Comparison of ENCODE assay signal across 8 mouse cellular contexts in genomic region chr11:62573959-62574702, GRCm38 (mm10). TPM values are rescaled to one million over a fixed set of nuclear protein-coding genes. Genes with fewer than 3 reads are reported as not detected.
DNase-seq lines count a peak whose midpoint lies in the region; ATAC-seq and TF ChIP-seq lines count a peak whose summit lies in the region.

Gene Trpv2 (plus strand): TSS chr11:62574486.

- peaks cover 5 to 6% of the 10 kb centered on the region in 2 experiments; a peak in 2 of 4 replicates for H3K4me1 ChIP-seq in heart, embryonic 14.5 days (ENCODE audit: control insufficient read depth in 2 of 2, insufficient read depth in 2 of 2, low read length in 2 of 2)
- H3K4me1 ChIP-seq in G1E (ENCODE audit: insufficient read depth, low read depth, low read length): peaks cover 56% of the 10 kb centered on the region
- peaks cover 48% of the 10 kb centered on the region for H3K4me1 ChIP-seq in liver, embryonic 12.5 days

- TF ChIP-seq CTCF in G1E (IDR thresholded peaks at IDR 0.05; ENCODE audit: low read depth, low read length): no peak

- intact Hi-C loops in heart, postnatal 14 days (cut with DNase I): loop anchor here (2.0 kb wide), 2 partner anchors 19 to 177 kb away; no protein-coding TSS in a partner anchor

- peak within 1 kb of the TSS; percentile 71; the same call in 1 of the 2 replicates for H3K9ac ChIP-seq in heart, embryonic 14.5 days (ENCODE audit: low read length)
- peak within 1 kb of the TSS; percentile 66; the same call in 1 of the 2 replicates for H3K9ac ChIP-seq in liver, embryonic 12.5 days

- no peaks in the 10 kb centered on the region for H3K9me3 ChIP-seq in heart, embryonic 14.5 days (ENCODE audit: control insufficient read depth, low read length)
- no peaks in the 10 kb centered on the region for H3K9me3 ChIP-seq in G1E (replicated peaks)
- H3K9me3 ChIP-seq in liver, embryonic 12.5 days (replicated peaks): no peaks in the 10 kb centered on the region

- H3K4me3 ChIP-seq in heart, embryonic 14.5 days (ENCODE audit: control insufficient read depth in 1 of 2, insufficient read depth in 1 of 2, low read depth in 1 of 2, low read length in 2 of 2): peak within 1 kb of the TSS; percentile 45 to 60
- H3K4me3 ChIP-seq in G1E (ENCODE audit: low read depth, low read length): peak within 1 kb of the TSS; percentile 85
- peak within 1 kb of the TSS; percentile 64 for H3K4me3 ChIP-seq in liver, embryonic 12.5 days

- no peak for DNase-seq in heart, postnatal 14 days
- peak; percentile 66 for DNase-seq in G1E (ENCODE audit: low spot score)
- DNase-seq in splenic B cell, adult 2 months (ENCODE audit: low read depth, low spot score): peak; percentile 70
- no peak for DNase-seq in urinary bladder, postnatal 25 days (ENCODE audit: low spot score)
- DNase-seq in cerebellum, postnatal 4 days (ENCODE audit: low spot score in 2 of 2): no peak

- H3K36me3 ChIP-seq in heart, embryonic 14.5 days (ENCODE audit: control insufficient read depth, insufficient read depth, low read length): no peaks in the 10 kb centered on the region
- H3K36me3 ChIP-seq in G1E (replicated peaks): peaks cover 17% of the 10 kb centered on the region
- no peaks in the 10 kb centered on the region for H3K36me3 ChIP-seq in liver, embryonic 12.5 days
- H3K36me3 ChIP-seq in splenic B cell, adult 2 months (ENCODE audit: control insufficient read depth, insufficient read depth, low read length, poor library complexity, severe bottlenecking): peaks cover 4% of the 10 kb centered on the region

- peak within 1 kb of the TSS; percentile 99 for H3K4me2 ChIP-seq in heart, embryonic 14.5 days (ENCODE audit: low read length)
- peak within 1 kb of the TSS; percentile 95 for H3K4me2 ChIP-seq in liver, embryonic 12.5 days

- 78% methylated on average over 6 of the region's 6 CpGs for WGBS in heart, embryonic 14.5 days
- WGBS in liver, embryonic 12.5 days (ENCODE audit: insufficient replicate concordance): 59% methylated on average over 6 of the region's 6 CpGs

- H3K27me3 ChIP-seq in heart, embryonic 14.5 days (ENCODE audit: control insufficient read depth, insufficient read depth, low read length): no peaks in the 10 kb centered on the region
- H3K27me3 ChIP-seq in G1E (ENCODE audit: insufficient read depth, low read length): no peaks in the 10 kb centered on the region
- no peaks in the 10 kb centered on the region for H3K27me3 ChIP-seq in liver, embryonic 12.5 days (replicated peaks)
- H3K27me3 ChIP-seq in splenic B cell, adult 2 months (ENCODE audit: control insufficient read depth, insufficient read depth, low read length, poor library complexity, severe bottlenecking): no peaks in the 10 kb centered on the region

- no peak within 1 kb of the TSS for H3K27ac ChIP-seq in heart, embryonic 14.5 days (replicated peaks in 1 of 2; ENCODE audit: control insufficient read depth in 1 of 2, insufficient read depth in 1 of 2, low read depth in 2 of 2, low read length in 2 of 2)
- H3K27ac ChIP-seq in liver, embryonic 12.5 days: peak within 1 kb of the TSS; percentile 13; the same call in 1 of the 2 replicates

- ATAC-seq in heart, embryonic 14.5 days (ENCODE audit: insufficient number of reproducible peaks, insufficient read depth, low FRiP score, low read depth): no peak
- ATAC-seq in G1E (ENCODE audit: extremely low read depth, insufficient number of reproducible peaks, low FRiP score, poor library complexity, severe bottlenecking): no peak
- peak; percentile 42 to 50; a peak in 3 of 4 replicates for ATAC-seq in hematopoietic stem cell, adult 5-6 weeks (replicated peaks in 1 of 2; ENCODE audit: insufficient read depth in 1 of 2, low FRiP score in 2 of 2, low TSS enrichment in 1 of 2, low read depth in 1 of 2, poor library complexity in 2 of 2, severe bottlenecking in 2 of 2)
- no peak for ATAC-seq in liver, embryonic 12.5 days

RNA-seq across cellular contexts. Expression of gene Trpv2, which starts in this region (rescaled TPM):
- 3.7 and 4.2 TPM in 2 replicates for polyA plus RNA-seq in heart, embryonic 14.5 days (2014; fragmentation: Nextera tagmentation; extraction: Ambion mirVana)
- total RNA-seq in heart, postnatal 14 days (2021): 1 to 10 TPM; 3.4 to 4.5 TPM
- total RNA-seq in G1E (2014; fragmentation: Nextera tagmentation): 50.2 and 67.3 TPM in 2 replicates
- 48.4 and 49.9 TPM in 2 replicates for total RNA-seq in G1E (2017)
- 17.4 and 22.5 TPM in 2 replicates for polyA plus RNA-seq in G1E (2012)
- total RNA-seq in hematopoietic stem cell, adult 5-6 weeks (2017): 24.5 TPM in 2 replicates
- polyA plus RNA-seq in liver, embryonic 12.5 days (2016; fragmentation: Nextera tagmentation; extraction: Ambion mirVana): 8.0 and 9.0 TPM in 2 replicates

Comparison
In these comparisons a context has a peak if more than half of its experiments do, and no peak if none do; other contexts are left out.
1. ATAC-seq: peak in hematopoietic stem cell, adult 5-6 weeks (2 of 2); none in heart, embryonic 14.5 days (single experiment), G1E (single experiment) and liver, embryonic 12.5 days (single experiment).
2. DNase-seq: peak in G1E (single experiment) and splenic B cell, adult 2 months (single experiment); none in heart, postnatal 14 days (0 of 2), urinary bladder, postnatal 25 days (single experiment) and cerebellum, postnatal 4 days (0 of 2).
3. Peak in every context shown above with its lines, with median percentiles within 50 percentile points of each other: H3K4me3 ChIP-seq.